Mouse (Mus musculus) ovary, postnatal 36 days (tissue): ENCODE measurements around the gene Cabp1.
"Not testable (repeated sequence)": the region's sequence is repeated elsewhere in the genome, so short reads cannot be mapped to it uniquely, and the experiment has no call there.

Source experiments
- DNase-seq: peaks from one replicate; pipeline ENCODE4 v3.0.0; 2022; ENCODE audit warnings: low spot score, mixed read lengths

The Cabp1 gene

DNA sequence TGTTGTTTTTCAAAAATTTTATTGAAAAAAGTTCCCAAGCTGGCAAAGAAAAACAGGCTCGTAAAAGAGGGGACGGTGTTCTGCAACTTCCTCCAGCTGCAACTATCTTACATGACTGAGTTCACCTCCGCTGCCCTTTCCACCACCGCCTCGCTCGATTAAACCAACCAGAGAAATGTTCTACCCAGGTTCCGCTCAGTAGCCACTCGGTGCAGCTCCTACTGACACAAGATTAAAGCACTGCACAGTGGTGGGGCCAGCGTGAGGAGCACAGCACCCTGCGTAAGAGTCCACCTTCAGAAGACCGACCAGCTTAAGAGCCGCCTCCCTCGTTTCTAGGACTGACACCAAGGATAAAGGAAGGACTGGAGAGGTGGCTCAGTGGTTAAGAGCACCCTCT lies 42.7 kb downstream of the Cabp1 start:
- no peak for DNase-seq

DNA sequence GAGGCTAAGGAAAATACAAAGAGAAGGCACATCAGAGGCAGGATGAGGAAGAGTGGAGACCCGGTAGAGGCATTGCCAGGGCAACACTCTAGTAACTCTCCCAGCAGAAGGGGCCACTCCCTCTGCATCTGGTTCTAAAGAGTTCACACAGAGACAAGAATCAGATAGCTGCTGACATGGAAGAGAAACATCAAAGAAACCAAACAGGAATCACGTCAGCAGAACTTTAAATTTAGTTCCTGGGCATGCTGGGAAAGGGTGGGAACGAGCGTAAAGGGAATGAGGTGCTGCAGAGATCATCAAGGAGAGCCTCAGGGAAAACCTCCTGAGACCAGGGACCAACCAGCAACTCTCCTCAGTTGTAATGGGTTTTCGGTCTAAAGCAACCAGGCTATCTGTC lies 43.2 kb downstream of the Cabp1 start:
- no peak for DNase-seq

DNA sequence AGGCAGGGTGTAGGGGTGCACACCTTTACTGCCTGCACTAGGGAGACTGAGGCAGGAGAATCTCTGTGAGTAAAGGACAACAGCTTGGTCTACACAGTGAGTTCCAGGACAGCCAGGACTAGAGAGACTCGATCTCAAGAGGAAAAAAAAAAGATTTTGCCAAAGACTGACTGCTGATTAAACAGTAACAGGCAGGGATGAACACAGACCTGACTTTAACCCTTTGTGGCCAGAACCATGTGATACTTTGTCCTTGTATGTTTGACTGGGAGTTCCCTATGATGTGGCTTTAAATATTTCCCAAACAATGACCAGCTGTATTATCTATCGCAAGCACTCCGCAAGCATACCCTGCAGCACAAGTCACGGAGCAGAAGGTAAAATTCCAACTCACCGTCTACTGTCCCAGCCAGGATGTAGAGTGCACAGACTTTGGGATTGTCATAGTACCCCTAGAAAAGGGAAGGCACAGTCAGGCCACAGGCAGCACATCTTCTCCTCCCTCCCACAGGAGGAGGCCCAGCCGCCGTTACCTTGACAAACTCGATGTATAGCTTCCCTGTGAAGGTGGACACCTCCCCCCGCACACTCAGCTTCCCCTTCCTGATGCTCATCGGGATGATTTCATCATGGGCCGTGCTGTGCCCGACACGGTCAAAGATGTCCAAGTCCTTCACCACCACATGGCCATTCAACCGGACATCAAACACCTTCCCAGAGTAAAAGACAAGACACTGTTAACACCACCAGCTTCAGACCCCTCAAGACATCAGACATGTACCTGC lies 44.3 kb downstream of the Cabp1 start:
- DNase-seq: no peak

DNA sequence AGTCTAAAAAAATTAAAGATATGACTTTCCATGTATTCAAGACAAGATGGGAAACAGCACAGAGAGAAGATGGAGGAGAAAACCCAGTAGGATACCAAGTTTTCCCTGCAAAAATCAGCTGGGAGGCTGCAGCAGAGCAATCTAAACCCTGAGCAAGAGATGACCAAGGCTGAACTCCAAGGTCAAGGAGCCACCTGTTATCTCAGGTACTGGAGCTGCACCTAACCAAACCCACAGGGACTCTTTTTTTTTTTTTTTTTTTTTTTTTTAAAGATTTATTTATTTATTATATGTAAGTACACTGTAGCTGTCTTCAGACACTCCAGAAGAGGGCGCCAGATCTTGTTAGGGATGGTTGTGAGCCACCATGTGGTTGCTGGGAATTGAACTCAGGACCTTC lies 45.3 kb downstream of the Cabp1 start:
- DNase-seq: not testable (repeated sequence)

DNA sequence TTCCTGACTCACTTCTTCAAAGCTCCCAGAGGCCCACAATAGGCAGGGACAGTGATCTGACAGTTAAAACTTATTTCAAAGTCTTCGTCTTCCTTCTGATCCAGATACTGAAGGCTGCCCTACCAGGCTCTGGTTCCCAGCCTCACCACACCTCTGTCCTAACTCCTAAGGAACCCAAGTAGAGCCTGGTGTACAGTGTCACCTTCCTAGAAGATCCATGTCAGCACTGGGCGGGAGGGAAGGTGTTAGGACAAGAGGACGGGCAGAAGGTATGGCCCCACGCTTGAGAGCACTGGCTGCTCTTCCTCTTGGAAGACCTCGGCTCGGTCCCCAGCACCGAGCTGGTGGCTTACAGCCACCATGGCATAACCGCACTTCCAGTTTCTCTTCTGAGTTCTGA lies 45.8 kb downstream of the Cabp1 start:
- no peak for DNase-seq

DNA sequence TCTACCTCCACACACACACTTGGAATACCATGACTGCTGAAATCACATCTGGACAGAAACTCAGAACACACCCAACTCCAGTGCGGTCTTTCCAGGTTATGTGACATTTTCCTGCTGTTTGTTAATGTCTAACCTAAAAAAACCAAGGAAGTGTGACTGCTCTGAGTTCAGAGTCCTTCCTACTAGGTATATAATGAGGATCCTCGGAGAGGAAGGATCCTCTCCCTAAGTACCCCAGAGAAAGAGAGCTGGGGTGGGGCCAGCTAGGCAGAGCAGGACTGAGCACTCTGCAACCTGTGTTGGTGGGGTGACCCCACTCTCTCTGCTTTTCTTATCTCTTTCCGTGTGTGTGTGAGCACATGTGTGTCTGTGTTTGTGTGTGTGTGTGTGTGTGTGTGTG lies 46.8 kb downstream of the Cabp1 start:
- DNase-seq: no peak

DNA sequence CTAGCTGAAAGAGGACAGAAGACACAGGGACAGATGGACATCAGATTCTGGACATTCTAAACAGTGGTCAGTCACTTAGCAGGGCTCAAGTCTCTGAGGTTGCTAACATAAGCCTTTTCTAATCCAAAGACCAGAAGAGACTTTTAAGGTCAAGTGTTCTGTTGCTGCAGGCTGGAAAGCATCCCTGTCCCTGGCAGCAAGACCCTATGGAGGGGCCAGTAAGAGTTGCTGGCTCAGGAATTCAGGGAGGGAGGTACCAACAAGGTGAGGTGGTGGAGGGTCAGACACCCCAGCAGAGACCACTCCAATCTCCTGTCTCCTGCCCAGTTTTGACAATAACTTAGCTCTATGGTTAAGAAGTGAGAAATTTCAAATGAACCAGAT lies 47.4 kb downstream of the Cabp1 start:
- DNase-seq: no peak

DNA sequence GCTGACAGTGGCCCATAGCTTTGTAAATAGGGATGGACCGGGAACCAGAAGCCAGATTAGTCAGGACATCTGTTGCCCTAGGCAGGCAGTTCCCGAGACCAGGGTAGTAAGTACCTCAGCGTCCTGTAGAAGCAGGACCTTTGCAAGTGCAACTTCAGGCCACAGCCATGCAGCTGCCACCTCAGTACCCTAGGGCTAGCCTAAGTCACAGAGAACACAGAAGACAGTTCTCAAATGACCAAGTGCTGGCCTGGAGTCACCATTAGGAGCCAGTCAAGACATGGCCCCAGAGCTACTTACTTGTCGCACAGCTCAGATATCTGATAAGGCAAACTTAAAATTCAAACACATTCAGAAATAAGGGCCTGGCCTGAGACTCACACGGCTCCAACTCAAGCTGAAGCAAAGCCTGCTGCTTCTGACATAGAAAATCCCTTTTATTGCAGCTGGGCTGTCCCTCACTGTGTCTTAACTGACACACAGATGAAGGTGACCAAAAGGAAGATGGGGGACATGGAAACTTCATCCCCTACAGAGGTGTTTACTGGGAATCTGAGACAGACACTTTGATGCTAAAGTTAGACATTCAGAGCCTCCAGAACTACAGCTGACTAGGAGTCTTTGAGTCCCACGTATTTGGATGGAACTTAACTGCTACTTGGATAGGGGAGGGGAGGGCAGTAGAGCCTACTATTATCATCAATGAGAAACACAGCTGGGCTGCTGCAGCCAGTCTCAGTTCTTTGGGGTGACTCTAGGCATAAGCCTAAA lies 48.0 kb downstream of the Cabp1 start:
- no peak for DNase-seq

DNA sequence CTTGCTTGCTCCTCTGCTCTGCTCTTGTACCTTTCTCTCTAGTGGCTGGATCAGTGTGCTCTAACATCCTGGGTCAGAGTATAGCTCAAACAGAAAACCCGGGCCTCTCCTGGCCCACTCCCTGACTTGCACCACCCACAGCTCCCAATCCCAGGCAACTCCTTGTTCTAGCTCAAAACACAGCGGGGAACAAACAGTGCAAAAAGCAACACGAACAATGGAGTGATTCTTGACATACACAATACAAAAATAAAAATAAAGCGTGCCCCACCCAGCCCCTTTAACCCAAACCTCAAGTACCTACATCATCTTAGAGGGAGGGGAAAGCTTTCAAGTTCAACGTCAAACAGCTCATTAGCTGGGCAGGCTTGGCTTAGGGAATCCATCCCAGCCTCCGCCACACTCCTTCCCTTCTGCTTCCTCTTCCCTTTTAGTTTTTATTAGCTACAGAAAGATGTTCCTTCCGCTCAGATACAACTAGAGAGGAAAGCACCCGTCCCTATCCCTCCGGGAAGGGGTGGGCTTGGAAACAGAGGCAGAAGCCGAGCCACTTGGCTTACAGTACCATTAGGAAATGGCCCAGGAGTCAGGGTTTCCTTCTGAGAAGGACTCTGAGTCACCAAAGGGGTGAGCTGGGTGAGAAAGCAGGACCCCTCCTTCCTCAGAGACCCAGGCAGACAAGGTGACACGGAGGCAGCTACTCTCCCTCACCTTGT lies 48.8 kb downstream of the Cabp1 start:
- no peak for DNase-seq

DNA sequence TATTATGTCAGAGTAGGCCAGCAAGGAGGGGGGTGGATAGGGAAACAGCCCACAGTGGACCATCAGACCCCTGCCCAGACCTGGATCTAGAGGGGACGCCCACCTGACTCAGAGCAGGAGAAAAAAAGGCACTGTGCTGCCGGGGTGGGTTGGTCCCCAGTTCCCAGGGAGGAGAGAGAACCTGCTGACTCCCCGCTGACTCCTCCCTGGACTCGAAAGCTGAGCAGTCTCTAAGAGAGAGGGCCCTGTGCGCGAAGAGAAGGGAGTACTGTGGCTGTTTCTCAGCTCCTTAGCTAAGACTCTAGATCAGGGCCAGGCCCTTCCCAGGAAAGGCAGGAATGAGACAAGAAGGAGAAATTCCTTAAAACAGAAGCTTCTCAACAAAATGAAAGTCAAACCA lies 49.7 kb downstream of the Cabp1 start:
- DNase-seq: no peak

DNA sequence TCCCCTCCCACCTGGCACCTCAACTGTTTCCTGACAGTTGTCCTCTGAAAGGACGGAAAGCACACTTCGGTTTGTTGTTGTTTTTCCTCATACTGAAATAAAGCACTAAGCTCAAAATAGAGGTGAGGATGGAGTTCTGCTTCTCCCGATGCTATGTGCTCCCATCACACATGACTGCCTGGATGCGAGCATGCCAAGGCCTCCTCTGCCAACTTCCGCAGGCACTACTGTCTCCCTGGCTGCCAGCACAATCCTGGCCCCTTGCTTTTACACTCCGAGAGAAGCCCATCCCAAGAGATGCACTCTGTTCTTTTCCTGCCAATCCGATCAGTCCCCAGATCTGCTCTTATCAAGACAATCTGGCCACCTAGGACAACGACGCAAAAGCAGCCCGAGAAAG lies 50.6 kb downstream of the Cabp1 start:
- DNase-seq: no peak

DNA sequence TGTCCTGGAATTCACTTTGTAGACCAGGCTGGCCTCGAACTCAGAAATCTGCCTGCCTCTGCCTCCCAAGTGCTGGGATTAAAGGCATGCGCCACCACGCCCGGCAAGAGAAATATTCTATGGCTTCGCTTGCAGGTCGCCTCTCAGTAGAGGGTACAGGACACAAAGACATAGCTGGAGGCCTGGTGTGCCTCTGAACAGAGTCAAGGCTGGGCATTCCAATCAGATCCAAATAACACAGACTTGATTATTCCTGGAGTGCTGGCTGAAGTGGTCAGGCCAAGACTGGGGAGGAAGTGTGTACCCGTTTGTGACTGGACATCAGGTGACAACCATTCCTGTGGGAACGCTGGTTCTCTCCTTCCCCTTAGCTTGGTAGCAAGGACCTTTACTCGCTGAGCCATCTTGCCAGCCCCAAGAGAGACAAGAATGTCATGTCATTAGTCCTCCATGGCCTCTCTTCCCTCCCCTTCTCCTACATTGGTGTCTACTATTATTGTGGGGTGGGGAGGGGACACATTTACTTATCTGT lies 51.9 kb downstream of the Cabp1 start:
- DNase-seq: no peak

DNA sequence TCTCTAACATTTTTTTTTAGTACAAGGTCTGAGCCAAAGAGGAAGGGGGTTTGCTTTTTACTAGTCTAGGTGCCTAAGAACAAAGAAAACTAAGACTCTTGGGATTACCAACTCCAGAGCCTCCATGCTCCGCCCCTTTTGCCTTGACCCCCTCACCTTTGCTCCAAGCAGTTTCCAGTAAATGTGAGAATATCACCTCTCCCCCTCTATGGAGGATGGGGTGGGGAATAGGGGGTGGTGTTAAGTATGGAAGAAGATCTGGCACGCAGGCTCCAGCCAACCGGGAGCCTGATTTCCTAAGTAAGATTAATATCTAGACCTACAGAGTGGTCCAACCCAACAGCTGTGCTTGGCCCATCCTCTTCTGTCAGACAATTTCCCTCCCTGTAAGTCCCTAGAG lies 53.5 kb downstream of the Cabp1 start:
- no peak for DNase-seq

DNA sequence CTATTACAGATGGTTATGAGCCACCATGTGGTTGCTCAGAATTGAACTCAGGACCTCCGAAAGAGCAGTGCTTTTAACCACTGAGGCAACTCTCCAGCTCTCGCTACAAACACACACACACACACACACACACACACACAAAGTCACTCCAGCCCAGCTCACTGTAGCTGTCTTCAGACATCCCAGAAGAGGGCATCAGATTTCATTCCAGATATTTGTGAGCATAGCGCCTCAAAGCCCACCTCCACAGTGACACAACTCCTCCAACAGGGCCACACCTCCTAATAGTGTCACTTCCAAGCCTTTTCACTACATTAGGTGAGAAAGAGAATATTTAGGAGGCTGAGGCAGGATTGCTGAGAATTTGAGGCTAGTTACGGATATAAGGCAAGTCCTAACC lies 55.1 kb downstream of the Cabp1 start:
- no peak for DNase-seq

DNA sequence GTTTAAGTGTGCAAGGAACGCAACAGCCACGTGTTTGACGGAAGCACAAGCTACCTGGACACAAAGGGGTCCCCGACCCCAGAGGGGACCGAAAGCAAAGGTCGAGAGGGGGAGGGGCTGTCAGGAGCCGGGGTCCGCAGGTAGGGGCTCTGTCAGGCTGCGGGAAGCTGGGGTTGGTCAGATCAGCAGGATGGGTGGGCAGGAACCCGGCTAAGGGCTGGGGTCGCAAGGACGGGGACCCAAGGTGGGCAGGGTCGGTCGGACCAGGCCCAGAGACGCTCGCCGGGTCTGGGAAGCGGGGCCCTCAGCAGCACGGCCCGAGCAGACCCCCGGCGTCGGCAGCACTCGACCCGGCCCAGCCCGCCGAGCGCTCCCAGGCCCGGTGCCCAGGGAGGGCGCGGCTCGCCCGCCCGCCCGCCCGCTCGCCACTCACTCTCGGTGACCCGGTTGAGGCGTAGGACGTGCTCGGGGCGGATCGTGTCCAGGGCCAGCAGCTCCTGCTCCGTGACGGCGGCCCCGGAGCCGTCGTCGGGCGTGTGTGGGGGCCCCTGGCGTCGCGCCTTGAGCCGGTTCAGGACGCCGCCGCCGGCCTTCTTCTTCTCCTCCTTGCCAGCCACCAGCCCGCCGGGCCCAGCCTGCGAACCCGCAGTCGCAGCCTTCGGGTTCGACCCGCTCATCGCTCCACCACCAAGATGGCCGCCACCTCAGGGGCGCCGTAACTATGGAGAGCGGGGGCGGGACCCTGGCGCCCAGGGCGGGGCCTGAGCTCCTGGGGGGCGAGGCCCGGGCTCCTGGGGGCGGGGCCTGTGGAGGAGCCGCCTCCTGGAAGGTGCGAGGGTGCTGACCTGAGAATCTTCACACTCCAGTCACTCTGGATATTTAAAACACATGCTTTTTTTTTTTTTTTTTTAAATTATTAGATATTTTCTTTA lies 59.7 kb downstream of the Cabp1 start, which contains the start of gene Unc119b:
Gene Unc119b, minus strand, starts transcription at position 742 of the 932 bp plus-strand sequence.
- DNase-seq: peak; percentile 90

DNA sequence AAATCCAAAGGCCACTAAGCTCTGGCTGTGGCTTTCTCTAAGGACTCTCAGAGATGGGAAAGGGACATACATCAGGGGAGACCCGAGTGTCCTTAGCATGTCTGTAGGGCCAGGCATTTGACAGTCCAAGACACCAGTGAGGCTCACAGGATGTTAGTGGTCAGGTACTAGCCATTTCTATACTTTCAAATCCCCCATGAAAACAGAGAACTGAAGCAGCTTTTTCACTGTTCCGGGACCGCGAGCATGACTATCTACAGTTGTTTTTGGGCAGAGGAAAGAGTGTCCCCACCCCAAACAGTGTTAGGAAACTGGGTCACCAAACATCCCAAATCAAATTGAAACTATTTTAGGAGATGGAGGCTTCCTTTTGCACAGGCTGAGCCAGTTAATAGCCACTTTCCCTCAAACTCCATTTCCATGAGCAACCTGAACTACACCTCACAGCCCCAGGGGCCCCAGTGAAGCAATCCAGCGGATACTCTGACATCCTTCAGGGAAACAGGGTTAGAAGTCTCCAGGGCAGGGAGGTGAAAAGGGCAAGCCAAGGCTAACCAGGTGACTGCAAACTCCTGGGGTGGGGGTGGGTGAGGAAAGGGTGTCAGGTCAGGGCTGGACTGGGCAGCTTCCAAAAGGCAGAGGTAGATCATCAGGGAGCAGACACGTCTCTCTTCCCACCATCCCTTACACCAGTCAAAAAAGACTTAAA lies 60.7 kb downstream of the Cabp1 start:
- DNase-seq: no peak

DNA sequence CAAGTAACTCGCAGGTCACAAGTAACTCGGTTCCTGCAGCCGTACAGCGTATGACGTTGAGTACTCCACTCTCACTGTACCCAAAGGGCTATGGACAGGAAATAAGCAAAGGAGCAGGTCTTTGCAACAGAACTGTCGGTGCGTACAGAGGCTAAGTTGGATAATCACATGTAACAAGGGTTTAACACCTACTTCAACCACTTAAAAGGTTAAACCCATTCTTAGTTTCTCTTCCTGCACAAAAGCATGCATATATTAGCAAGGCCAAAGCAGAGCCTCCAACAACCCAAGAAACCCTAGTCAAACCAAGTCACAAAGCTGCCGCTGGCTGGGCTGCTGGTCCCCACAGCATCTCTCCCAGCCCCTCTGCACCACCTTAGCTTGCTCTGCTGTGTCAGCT lies 61.7 kb downstream of the Cabp1 start:
- DNase-seq: no peak

DNA sequence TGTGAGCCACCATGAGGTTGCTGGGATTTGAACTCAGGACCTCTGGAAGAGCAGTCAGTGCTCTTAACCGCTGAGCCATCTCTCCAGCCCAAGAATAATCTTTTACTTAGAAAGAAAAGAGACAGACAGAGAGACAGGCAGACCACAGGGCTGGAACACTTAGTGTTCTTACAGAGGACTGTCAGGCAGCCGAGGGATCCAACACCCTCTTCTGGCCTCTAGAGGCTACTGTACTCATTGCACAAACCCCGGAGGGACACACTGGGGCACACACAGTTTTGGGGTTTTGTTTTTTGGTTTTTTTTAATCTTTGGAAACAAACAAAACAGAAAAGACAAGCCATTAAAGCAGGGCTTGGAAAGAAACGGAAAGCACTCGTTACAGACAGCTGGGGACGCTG lies 64.9 kb downstream of the Cabp1 start:
- no peak for DNase-seq

DNA sequence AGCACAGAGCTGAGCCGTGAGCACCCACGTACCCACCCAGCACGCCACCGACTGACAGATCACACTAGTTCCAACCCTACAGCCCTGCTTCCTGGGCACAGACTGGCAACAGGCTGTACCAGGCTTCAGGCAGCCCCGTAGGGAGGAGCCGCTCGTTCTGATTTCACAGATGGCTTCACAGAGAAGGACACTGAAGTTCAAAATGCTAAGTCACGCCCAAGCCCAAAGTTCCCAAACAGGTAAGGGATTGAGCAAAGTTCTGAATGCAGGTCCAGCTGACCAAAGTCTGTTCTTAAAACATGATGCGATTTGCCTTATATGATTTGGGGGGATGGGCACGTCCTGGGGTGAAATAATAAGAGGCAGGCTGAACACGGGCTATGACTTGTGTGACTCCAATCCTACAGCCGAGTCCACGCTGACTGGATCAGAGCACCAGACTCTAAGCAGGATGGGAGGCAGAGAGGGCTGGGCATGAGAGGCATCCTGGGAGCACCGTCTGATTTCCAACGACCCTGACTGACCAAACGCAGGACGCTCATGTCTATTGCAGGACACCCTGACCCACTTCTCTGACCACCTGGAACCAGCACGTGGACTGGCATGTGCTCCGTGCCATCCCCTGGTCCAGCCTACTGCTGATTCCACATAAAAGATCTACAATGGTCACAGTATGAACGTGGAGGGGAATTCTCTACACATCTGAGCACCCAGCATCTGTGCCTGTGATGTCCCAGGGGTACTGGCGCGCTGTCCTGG lies 66.6 kb downstream of the Cabp1 start:
- no peak for DNase-seq
